Mouse (Mus musculus) testis, adult 2 months (tissue): ENCODE results near the gene Rad54l2. TPM values are rescaled to one million over a fixed set of nuclear protein-coding genes. Genes with fewer than 3 reads are reported as not detected.

Source experiments
- H3K27ac ChIP-seq: fragments of 200-500 bp; 2 replicates; pipeline ENCODE4 v1.5.1; 2012; ENCODE audit warnings: low read depth, low read length; ENCODE audit not compliant: control insufficient read depth, insufficient read depth
- H3K27me3 ChIP-seq: fragments of 200-500 bp; 2 replicates; pipeline ENCODE4 v1.6.1; 2012; ENCODE audit warnings: mild to moderate bottlenecking, low read length, moderate library complexity; ENCODE audit not compliant: control insufficient read depth, insufficient read depth
- H3K36me3 ChIP-seq: fragments of 200-500 bp; 2 replicates; pipeline ENCODE4 v1.6.1; 2012; ENCODE audit warnings: mild to moderate bottlenecking, low read length; ENCODE audit not compliant: control insufficient read depth, insufficient read depth
- H3K4me1 ChIP-seq: fragments of 200-500 bp; 2 replicates; pipeline ENCODE4 v1.6.1; 2012; ENCODE audit warnings: low read length; ENCODE audit not compliant: control insufficient read depth, insufficient read depth
- H3K4me3 ChIP-seq: fragments of 200-500 bp; 2 replicates; pipeline ENCODE4 v1.5.1; 2012; ENCODE audit warnings: low read depth, mild to moderate bottlenecking, low read length, moderate library complexity, mixed read lengths; ENCODE audit not compliant: control insufficient read depth
- CTCF ChIP-seq: fragments of 200-500 bp; IDR thresholded peaks from 2 replicates; pipeline ENCODE4 v1.5.1; 2012; ENCODE audit warnings: low read depth, mild to moderate bottlenecking, inconsistent platforms, low read length, moderate library complexity; ENCODE audit not compliant: control insufficient read depth, insufficient read depth, insufficient replicate concordance
- POLR2A ChIP-seq: fragments of 200-500 bp; IDR thresholded peaks from 2 replicates; pipeline ENCODE4 v1.6.1; 2012; ENCODE audit warnings: low read depth, mild to moderate bottlenecking, inconsistent platforms, low read length, moderate library complexity; ENCODE audit not compliant: control insufficient read depth
- polyA plus RNA-seq: library from polyadenylated mRNA; depleted of rRNA; stranded (reverse); fragments of >200 nt; gene quantifications from 2 replicates; pipeline ENCODE4 v1.2.3, GENCODE M21; 2012

Gene Rad54l2
- polyA plus RNA-seq, 1 experiment, result 18.2 TPM

DNA sequence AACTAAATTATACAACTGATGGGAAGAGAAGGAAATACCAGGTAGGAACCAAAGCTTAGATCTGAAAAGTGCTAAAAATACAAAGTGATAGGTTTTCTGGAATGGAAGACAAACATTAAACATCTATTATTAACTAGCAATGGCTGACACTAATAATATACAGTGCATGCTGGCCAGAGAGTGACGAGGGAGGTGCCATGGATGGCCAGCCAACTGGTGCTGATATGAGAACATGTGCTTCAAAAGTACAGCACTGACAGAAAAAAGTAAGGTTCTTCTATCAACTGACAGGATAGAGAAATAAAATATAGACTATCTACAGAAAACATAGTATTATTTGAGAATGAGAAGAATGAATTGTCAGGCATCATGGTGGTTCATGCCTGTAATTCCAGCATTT is 12.9 kb downstream of the Rad54l2 start:
- TF ChIP-seq CTCF, result no peak
- TF ChIP-seq POLR2A, result no peak
- no peaks in the 10 kb centered on the region for H3K4me1 ChIP-seq
- H3K27ac ChIP-seq, result no peak overlapping the region
- H3K36me3 ChIP-seq, result no peaks in the 10 kb centered on the region
- no peaks in the 10 kb centered on the region for H3K27me3 ChIP-seq
- H3K4me3 ChIP-seq, result no peak overlapping the region

DNA sequence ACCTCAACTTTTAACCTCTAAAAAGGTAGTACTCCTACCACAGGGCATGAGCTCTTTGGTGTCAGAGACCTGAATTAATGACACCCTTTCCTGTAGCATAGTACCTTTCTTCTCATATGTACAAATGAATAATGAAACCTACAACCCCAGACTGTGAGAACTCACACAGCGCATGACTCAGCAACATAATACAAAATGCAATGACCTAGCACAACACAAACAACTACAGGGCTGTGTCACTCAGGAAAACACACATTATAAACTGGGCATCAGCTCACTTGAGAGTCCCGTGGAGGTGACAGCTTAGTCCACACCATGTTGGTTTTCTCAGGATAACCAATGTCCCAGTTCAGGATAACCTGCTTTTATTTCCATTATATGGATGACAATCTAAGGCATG is 17.2 kb downstream of the Rad54l2 start:
- Histone ChIP-seq H3K27me3 (no peaks in the 10 kb centered on the region), H3K4me3 (no peak overlapping the region), H3K36me3 (no peaks in the 10 kb centered on the region), H3K27ac (no peak overlapping the region), H3K4me1 (no peaks in the 10 kb centered on the region)
- TF ChIP-seq POLR2A (no peak), CTCF (no peak)

DNA sequence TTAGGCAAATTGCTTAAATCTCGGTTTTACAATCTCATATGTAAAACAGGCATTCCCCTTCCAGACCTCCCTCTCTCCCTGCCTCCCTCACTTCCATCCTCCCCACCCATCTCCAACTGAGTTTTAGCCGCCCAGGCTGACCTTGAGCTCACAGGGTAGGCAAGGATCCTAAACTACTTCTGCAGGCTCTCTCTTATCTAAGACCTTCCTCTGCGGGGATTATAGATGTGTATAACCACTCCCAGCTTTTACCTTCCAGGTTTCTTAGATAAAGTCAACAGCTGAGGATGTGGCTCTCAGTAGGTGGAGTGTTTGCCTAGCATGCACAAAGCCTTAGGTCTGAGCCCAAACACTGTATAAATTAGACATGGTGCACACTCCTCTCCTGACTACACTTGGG is 18.8 kb downstream of the Rad54l2 start:
- H3K27ac ChIP-seq, result no peak overlapping the region
- TF ChIP-seq POLR2A (no peak), CTCF (no peak)
- H3K36me3 ChIP-seq, result no peaks in the 10 kb centered on the region
- no peak overlapping the region for H3K4me3 ChIP-seq
- H3K27me3 ChIP-seq, result no peaks in the 10 kb centered on the region
- no peaks in the 10 kb centered on the region; the same call in 1 of the 2 replicates for H3K4me1 ChIP-seq

DNA sequence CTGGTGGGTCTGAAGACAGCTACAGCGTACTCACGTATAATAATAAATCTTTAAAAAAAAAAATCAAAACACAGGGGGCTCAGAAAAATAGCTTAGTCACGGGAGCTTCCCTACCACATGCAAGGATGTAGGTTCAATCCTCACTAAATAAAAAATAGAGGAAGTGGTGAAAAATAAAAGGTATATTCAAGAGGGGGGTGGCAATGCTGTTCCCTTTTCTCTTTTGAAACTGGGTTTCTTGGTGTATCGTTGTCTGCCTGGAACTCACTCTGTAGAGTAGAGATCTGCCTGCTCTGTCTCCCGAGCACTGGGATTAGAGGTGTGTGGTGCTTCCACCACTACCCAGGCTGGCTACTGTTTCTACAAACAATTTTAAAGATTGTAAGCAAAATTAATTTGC is 19.2 kb downstream of the Rad54l2 start:
- no peaks in the 10 kb centered on the region for H3K27me3 ChIP-seq
- no peaks in the 10 kb centered on the region; the same call in 1 of the 2 replicates for H3K4me1 ChIP-seq
- H3K27ac ChIP-seq, result no peak overlapping the region
- no peak overlapping the region for H3K4me3 ChIP-seq
- no peaks in the 10 kb centered on the region for H3K36me3 ChIP-seq
- TF ChIP-seq POLR2A (no peak), CTCF (no peak)

DNA sequence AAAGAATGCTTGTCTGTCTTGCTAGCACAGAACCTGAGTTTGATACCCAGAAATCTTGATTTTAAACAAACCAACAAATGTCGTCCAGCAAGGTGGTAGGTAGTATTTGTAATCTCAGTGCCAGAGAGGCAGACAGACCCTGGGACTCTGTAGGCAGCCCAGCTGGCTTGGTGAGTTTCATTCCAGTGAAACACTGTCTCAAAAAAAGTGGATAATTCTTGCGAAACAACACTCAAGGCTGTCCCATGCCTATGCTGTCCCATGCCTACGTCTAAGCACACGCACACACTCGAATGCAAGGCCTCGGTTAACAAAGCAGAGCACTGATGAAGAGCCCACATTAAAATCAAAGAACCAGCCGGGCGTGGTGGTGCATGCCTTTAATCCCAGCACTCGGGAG is 32.6 kb downstream of the Rad54l2 start:
- Histone ChIP-seq H3K4me3 (no peak overlapping the region), H3K4me1 (no peaks in the 10 kb centered on the region; the same call in 1 of the 2 replicates), H3K27ac (no peak overlapping the region), H3K27me3 (no peaks in the 10 kb centered on the region), H3K36me3 (no peaks in the 10 kb centered on the region)
- no peak for TF ChIP-seq CTCF

DNA sequence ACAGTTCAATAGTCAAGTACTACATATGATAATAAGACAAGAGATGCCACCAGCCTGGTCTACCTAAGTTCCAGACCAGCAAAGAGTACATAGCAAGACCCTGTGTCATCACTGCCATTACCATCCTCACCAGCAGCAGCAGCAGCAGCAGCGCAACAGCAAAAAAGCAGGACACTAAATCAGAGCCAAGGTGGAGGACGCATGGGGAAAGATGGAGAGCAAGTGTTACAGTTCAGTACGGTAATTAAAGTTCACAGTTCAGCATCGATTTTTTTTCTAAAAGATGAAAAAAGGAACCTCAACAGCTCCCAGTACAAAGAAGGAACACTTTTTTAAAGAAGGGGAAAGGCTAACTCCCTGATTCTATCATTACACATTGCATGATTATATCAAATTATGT is 33.2 kb downstream of the Rad54l2 start:
- no peak overlapping the region for H3K4me3 ChIP-seq
- H3K4me1 ChIP-seq, result no peaks in the 10 kb centered on the region; the same call in 1 of the 2 replicates
- H3K27ac ChIP-seq, result no peak overlapping the region
- no peaks in the 10 kb centered on the region for H3K36me3 ChIP-seq
- TF ChIP-seq POLR2A (no peak), CTCF (no peak)
- H3K27me3 ChIP-seq, result no peaks in the 10 kb centered on the region

DNA sequence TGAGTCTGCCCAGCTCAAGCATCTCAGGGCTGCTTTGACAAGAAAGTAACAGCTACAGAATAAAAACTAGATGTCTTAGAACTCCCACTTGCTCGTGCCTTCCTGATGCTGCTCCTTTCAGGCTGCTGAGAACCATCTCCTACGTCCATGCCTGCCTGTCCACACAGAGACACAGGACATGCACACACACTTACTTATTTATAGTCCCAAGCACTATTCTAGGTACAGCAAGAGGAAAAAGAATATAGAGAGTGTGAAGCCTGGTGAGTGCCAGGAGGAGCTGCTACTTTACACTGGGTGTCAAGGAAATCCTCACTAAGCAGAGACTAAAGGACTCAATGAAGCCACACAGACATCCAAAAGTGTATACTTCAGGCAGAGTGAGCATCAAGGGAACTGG is 34.7 kb downstream of the Rad54l2 start:
- Histone ChIP-seq H3K36me3 (no peaks in the 10 kb centered on the region), H3K27ac (peak overlapping the region; percentile 12; the same call in 1 of the 2 replicates), H3K27me3 (no peaks in the 10 kb centered on the region), H3K4me3 (no peak overlapping the region), H3K4me1 (no peaks in the 10 kb centered on the region; the same call in 1 of the 2 replicates)
- no peak for TF ChIP-seq POLR2A
- no peak for TF ChIP-seq CTCF

DNA sequence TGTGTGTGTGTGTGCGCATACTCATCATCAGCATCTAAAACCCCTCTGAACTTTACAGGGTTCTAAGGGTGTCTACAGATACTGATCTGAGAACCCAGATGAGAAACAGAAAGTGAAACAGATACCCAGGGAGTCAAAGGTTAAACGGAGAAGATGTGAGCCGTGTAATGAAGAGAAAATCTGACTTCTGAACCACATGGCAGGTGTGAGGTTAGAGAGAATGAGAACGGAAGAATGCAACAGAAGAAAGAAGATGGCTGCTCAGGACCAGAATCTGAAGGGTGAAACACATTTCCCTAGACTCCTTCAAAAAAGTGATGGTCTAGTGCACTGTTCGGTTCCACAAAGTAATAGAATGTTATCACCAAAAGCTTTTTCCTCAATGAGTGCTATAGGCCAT is 36.9 kb downstream of the Rad54l2 start:
- Histone ChIP-seq H3K36me3 (no peaks in the 10 kb centered on the region), H3K4me3 (no peak overlapping the region), H3K27ac (no peak overlapping the region), H3K27me3 (no peaks in the 10 kb centered on the region), H3K4me1 (no peaks in the 10 kb centered on the region; the same call in 1 of the 2 replicates)
- no peak for TF ChIP-seq CTCF
